Mouse (Mus musculus) forebrain, embryonic 11.5 days (tissue): ENCODE data around the gene Pde4d. TPM values are rescaled to one million over a fixed set of nuclear protein-coding genes. Genes with fewer than 3 reads are reported as not detected.

ENCODE experiments used
- ATAC-seq: fragments of 200-750 bp; cut with Nextera tagmentation; replicated peaks from 2 replicates; pipeline ENCODE4 v1.8.0; 2017; ENCODE audit warnings: moderate TSS enrichment; ENCODE audit not compliant: low FRiP score
- DNase-seq: peaks from one replicate; pipeline ENCODE4 v3.0.0-alpha.2; 2017; ENCODE audit warnings: low spot score
- H3K27ac ChIP-seq: fragments of 300-500 bp; sonication (generic); 2 replicates; pipeline ENCODE4 v1.5.1; 2014; ENCODE audit warnings: low read depth, low read length
- H3K27me3 ChIP-seq: fragments of 300-500 bp; sonication (generic); 2 replicates; pipeline ENCODE4 v1.6.1; 2014; ENCODE audit warnings: mild to moderate bottlenecking, low read length, mixed read lengths; ENCODE audit not compliant: control insufficient read depth, insufficient read depth
- H3K36me3 ChIP-seq: fragments of 300-500 bp; sonication (generic); 2 replicates; pipeline ENCODE4 v1.6.1; 2014; ENCODE audit warnings: mild to moderate bottlenecking, low read length, moderate library complexity, mixed read lengths; ENCODE audit not compliant: control insufficient read depth, insufficient read depth
- H3K4me1 ChIP-seq: fragments of 300-500 bp; sonication (generic); replicated peaks from 2 replicates; pipeline ENCODE4 v1.6.1; 2014; ENCODE audit warnings: low read length, mixed read lengths; ENCODE audit not compliant: control insufficient read depth, insufficient read depth
- H3K4me2 ChIP-seq: fragments of 300-500 bp; sonication (generic); 2 replicates; pipeline ENCODE4 v1.6.1; 2014; ENCODE audit warnings: low read depth, mild to moderate bottlenecking, low read length, moderate library complexity, mixed read lengths; ENCODE audit not compliant: severe bottlenecking
- H3K4me3 ChIP-seq: fragments of 300-500 bp; sonication (generic); 2 replicates; pipeline ENCODE4 v1.5.1; 2014; ENCODE audit warnings: low read depth, low read length
- H3K9ac ChIP-seq: fragments of 300-500 bp; sonication (generic); 2 replicates; pipeline ENCODE4 v1.6.1; 2014; ENCODE audit warnings: low read length
- H3K9me3 ChIP-seq: fragments of 300-500 bp; sonication (generic); 2 replicates; pipeline ENCODE4 v1.6.1; 2016; ENCODE audit warnings: low read length, mixed read lengths; ENCODE audit not compliant: control insufficient read depth
- WGBS: fragments of 180-500 bp; shearing (Covaris S2); extraction: QIAGEN DNeasy Blood & Tissue Kit; methylation state at CpG from one replicate; pipeline ENCODE4 v1.1.7; 2014; 5-methylcytosine and 5-hydroxymethylcytosine counted together
- polyA plus RNA-seq: library from polyadenylated mRNA; unstranded; fragments of >200 nt; fragmentation: Nextera tagmentation; extraction: Ambion mirVana; gene quantifications from 2 replicates; pipeline ENCODE4 v1.2.1, GENCODE M21; 2014

The Pde4d gene
- polyA plus RNA-seq, 1 experiment from 2014 or later = 11.9 TPM

GRCm38 (mm10) chr13:109631399-109632026 lies 1181.8 kb downstream of the Pde4d start:
- Histone ChIP-seq H3K27me3 (no peaks in the 10 kb centered on the region), H3K9ac (no peak overlapping the region), H3K27ac (no peak overlapping the region), H3K9me3 (no peaks in the 10 kb centered on the region), H3K36me3 (no peaks in the 10 kb centered on the region), H3K4me1 (peaks cover 10% of the 10 kb centered on the region; the same call in 1 of the 2 replicates), H3K4me2 (no peak overlapping the region), H3K4me3 (no peak overlapping the region)
- ATAC-seq (no peak), DNase-seq (no peak)
- 35% methylated on average over 10 of the region's 10 CpGs for WGBS

DNA sequence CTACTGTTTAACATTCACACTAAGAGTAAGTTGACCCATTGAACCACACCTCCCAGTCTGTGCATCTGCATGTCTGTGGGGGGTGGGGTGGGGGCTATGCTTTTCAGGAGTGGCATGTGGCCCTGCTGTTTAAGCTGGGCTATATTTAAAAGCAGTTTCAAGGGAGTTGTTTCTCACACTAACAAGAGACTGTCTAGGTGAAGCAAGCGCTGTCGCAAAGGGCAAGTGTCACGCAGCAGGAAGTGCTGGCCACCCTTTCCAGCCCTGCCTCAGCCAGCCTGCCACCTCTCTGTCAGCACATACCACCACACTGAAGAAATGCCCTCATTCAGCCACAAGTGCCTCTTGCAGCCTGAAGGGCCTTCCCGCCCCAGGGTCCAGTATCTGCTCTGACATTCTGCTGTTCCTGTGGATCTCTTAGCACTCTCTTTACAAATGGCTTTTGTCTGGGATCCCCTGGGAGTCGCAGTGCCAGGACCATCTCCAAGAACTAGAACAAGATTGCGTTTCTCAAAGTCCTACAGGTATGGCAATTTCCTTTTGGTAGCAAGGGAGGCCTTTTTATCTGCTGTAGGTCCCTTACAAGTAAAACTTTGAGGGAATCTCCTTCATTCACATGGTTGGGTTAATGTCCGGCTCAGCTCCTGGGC lies 1182.8 kb downstream of the Pde4d start:
- H3K27me3 ChIP-seq = no peaks in the 10 kb centered on the region
- H3K4me2 ChIP-seq = no peak overlapping the region
- no peaks in the 10 kb centered on the region for H3K36me3 ChIP-seq
- H3K4me1 ChIP-seq = peaks cover 10% of the 10 kb centered on the region; the same call in 1 of the 2 replicates
- no peak overlapping the region for H3K9ac ChIP-seq
- 0% methylated on average over 7 of the region's 7 CpGs for WGBS
- no peak overlapping the region for H3K27ac ChIP-seq
- no peak overlapping the region for H3K4me3 ChIP-seq
- DNase-seq (peak; percentile 50), ATAC-seq (peak; percentile 40)
- no peaks in the 10 kb centered on the region for H3K9me3 ChIP-seq

GRCm38 (mm10) chr13:109633037-109633418 lies 1183.3 kb downstream of the Pde4d start:
- Histone ChIP-seq H3K27ac (no peak overlapping the region), H3K27me3 (no peaks in the 10 kb centered on the region), H3K4me2 (no peak overlapping the region), H3K9ac (no peak overlapping the region), H3K9me3 (no peaks in the 10 kb centered on the region), H3K4me1 (peaks cover 10% of the 10 kb centered on the region; the same call in 1 of the 2 replicates), H3K36me3 (no peaks in the 10 kb centered on the region), H3K4me3 (no peak overlapping the region)
- DNase-seq (no peak), ATAC-seq (peak; percentile 57)
- 2% methylated on average over 3 of the region's 3 CpGs for WGBS

GRCm38 (mm10) chr13:109635901-109636520 lies 1186.3 kb downstream of the Pde4d start:
- H3K27me3 ChIP-seq = no peaks in the 10 kb centered on the region
- H3K4me1 ChIP-seq = peaks cover 10% of the 10 kb centered on the region; the same call in 1 of the 2 replicates
- H3K36me3 ChIP-seq = no peaks in the 10 kb centered on the region
- H3K4me2 ChIP-seq = no peak overlapping the region
- ATAC-seq = no peak
- no peak overlapping the region for H3K27ac ChIP-seq
- no peak overlapping the region for H3K4me3 ChIP-seq
- no peak for DNase-seq
- no peaks in the 10 kb centered on the region for H3K9me3 ChIP-seq
- H3K9ac ChIP-seq = no peak overlapping the region
- 80% methylated on average over 10 of the region's 10 CpGs for WGBS

DNA sequence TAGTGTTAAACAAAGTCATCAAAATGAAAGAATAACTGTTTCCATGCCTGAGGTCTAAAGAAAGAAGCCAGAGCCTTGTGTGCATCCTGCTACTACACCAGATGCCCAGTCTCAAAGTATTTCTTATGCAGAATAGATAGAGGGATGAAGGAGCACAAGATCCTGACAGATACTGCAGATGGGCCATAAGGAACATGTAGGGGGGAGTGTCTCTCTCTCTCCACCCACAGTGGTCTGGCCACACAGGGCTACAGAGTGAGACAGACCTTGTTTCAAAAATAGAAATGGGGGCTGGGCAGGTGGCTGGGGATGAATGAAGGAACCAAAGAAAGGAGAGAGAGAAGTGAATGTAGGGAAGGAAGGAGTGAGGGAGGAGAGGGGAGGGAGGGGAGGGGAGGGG lies 1188.5 kb downstream of the Pde4d start:
- ATAC-seq = no peak; the same call in 1 of the 2 replicates
- Histone ChIP-seq H3K9me3 (no peaks in the 10 kb centered on the region), H3K4me3 (no peak overlapping the region), H3K4me2 (no peak overlapping the region), H3K4me1 (peaks cover 3% of the 10 kb centered on the region; the same call in 1 of the 2 replicates), H3K36me3 (no peaks in the 10 kb centered on the region), H3K27ac (no peak overlapping the region), H3K27me3 (no peaks in the 10 kb centered on the region), H3K9ac (no peak overlapping the region)
- DNase-seq = no peak

DNA sequence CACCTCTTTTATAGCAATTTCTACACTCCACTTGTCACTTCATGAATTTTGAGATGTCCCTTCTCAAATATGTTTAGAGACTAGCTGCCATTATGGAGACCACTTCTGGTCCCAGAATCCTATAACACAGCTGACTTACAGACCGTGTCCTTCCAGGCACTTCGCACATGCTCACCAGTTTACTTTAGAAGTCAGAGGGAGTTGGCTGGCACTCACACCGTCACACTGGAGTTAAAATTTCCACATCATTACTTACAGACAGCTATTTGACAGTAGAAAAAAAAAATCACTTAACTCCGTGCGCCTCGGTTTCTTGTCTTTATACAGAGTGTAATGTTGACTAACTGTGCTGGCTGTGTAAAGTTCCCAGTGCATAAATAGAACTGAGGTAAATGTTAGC lies 1189.5 kb downstream of the Pde4d start:
- Histone ChIP-seq H3K4me1 (0 out of 2 replicates have a peak, but pooled peaks cover 2% of the 10 kb centered on the region), H3K9me3 (no peaks in the 10 kb centered on the region), H3K4me2 (no peak overlapping the region), H3K27ac (no peak overlapping the region), H3K4me3 (no peak overlapping the region), H3K27me3 (no peaks in the 10 kb centered on the region), H3K36me3 (no peaks in the 10 kb centered on the region), H3K9ac (no peak overlapping the region)
- no peak for ATAC-seq
- WGBS = 86% methylated on average over 6 of the region's 6 CpGs
- DNase-seq = no peak

DNA sequence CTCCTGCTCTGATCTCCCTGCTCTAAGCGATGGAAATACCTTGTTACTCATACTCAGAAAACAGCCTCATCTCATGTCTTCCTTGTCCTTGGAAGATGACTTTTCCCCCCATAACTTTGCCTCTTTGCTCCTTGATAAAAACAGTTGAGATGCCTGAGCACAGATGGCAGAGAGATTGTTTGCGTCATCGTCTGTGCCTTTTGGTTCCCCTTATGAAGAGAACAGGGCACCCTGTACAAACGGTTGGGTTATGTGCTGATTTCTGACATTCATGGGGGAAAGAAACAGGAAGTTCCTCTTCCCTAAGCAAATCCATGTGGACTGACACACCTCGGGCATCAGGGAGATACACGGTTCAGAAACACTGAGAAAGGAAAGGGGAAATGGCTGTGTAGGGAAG lies 1191.8 kb downstream of the Pde4d start:
- DNase-seq (no peak), ATAC-seq (no peak)
- WGBS = 84% methylated on average over 6 of the region's 6 CpGs
- H3K4me3 ChIP-seq = no peak overlapping the region
- no peaks in the 10 kb centered on the region for H3K9me3 ChIP-seq
- no peak overlapping the region for H3K9ac ChIP-seq
- no peaks in the 10 kb centered on the region for H3K27me3 ChIP-seq
- H3K4me1 ChIP-seq = 0 out of 2 replicates have a peak, but pooled peaks cover 2% of the 10 kb centered on the region
- no peak overlapping the region for H3K27ac ChIP-seq
- no peak overlapping the region for H3K4me2 ChIP-seq
- no peaks in the 10 kb centered on the region for H3K36me3 ChIP-seq

DNA sequence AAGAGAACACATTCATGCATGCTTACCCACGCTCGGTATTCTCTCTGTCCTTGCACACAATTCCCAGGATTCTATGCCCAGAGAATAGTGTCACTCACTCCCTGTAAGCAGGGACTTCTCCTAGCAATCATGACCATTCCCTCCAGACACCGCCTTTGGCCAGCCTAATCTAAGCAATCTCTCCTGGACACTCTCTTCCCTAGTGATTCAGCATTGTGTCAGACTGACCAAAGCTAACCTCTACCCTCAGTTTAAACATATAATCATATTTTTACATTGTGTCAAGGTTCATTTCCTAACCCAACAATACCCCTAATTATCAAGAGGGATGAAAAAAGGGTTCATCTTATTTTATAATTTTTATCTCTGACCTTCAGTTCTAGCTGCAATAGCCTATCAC lies 1193.7 kb downstream of the Pde4d start:
- H3K4me1 ChIP-seq = 0 out of 2 replicates have a peak, but pooled peaks cover 2% of the 10 kb centered on the region
- H3K36me3 ChIP-seq = no peaks in the 10 kb centered on the region
- H3K27me3 ChIP-seq = no peaks in the 10 kb centered on the region
- WGBS = 71% methylated on average over 3 of the region's 3 CpGs
- DNase-seq (no peak), ATAC-seq (no peak)
- no peak overlapping the region for H3K4me2 ChIP-seq
- no peak overlapping the region for H3K27ac ChIP-seq
- H3K4me3 ChIP-seq = no peak overlapping the region
- no peaks in the 10 kb centered on the region for H3K9me3 ChIP-seq
- H3K9ac ChIP-seq = no peak overlapping the region
